Mouse (Mus musculus) hindbrain, postnatal 0 days (tissue): ENCODE measurements around the gene Maml3. TPM values are rescaled to one million over a fixed set of nuclear protein-coding genes. Genes with fewer than 3 reads are reported as not detected.

Experiments used
- ATAC-seq: fragments of 200-750 bp; cut with Nextera tagmentation; 2 replicates; pipeline ENCODE4 v1.8.0; 2017; ENCODE audit warnings: mild to moderate bottlenecking, moderate TSS enrichment, moderate library complexity
- DNase-seq: peaks from one replicate; pipeline ENCODE4 v3.0.0-alpha.2; 2015; ENCODE audit warnings: low spot score
- H3K27ac ChIP-seq: fragments of 300-500 bp; sonication (generic); 2 replicates; pipeline ENCODE4 v1.5.1; 2014; ENCODE audit warnings: mild to moderate bottlenecking
- H3K27me3 ChIP-seq: fragments of 300-500 bp; sonication (generic); 2 replicates; pipeline ENCODE4 v1.6.1; 2014; ENCODE audit warnings: low read length, mixed read lengths; ENCODE audit not compliant: insufficient read depth
- H3K36me3 ChIP-seq: fragments of 300-500 bp; sonication (generic); 2 replicates; pipeline ENCODE4 v1.6.1; 2014; ENCODE audit warnings: low read length, mixed read lengths; ENCODE audit not compliant: insufficient read depth
- H3K4me1 ChIP-seq: fragments of 300-500 bp; sonication (generic); 2 replicates; pipeline ENCODE4 v1.6.1; 2014; ENCODE audit warnings: antibody characterized with exemption, low read length, mixed read lengths; ENCODE audit not compliant: insufficient read depth
- H3K4me2 ChIP-seq: fragments of 300-500 bp; sonication (generic); 2 replicates; pipeline ENCODE4 v1.6.1; 2014; ENCODE audit warnings: low read depth, mild to moderate bottlenecking, low read length, moderate library complexity, mixed read lengths
- H3K4me3 ChIP-seq: fragments of 300-500 bp; sonication (generic); 2 replicates; pipeline ENCODE4 v1.5.1; 2014; ENCODE audit warnings: low read length
- H3K9ac ChIP-seq: fragments of 300-500 bp; sonication (generic); replicated peaks from 2 replicates; pipeline ENCODE4 v1.6.1; 2014; ENCODE audit warnings: mild to moderate bottlenecking, low read length, moderate library complexity, mixed read lengths
- H3K9me3 ChIP-seq: fragments of 300-500 bp; sonication (generic); 2 replicates; pipeline ENCODE4 v1.6.1; 2016; ENCODE audit warnings: low read length, mixed read lengths
- CTCF ChIP-seq: IDR thresholded peaks from 2 replicates; pipeline ENCODE4 v1.5.1; 2016; ENCODE audit warnings: antibody characterized with exemption, control low read depth, low read depth
- WGBS: fragments of 180-500 bp; shearing (Covaris S2); extraction: QIAGEN DNeasy Blood & Tissue Kit; methylation state at CpG from one replicate; pipeline ENCODE4 v1.1.7; 2014; 5-methylcytosine and 5-hydroxymethylcytosine counted together
- polyA plus RNA-seq: library from polyadenylated mRNA; unstranded; fragments of >200 nt; fragmentation: Nextera tagmentation; extraction: Ambion mirVana; gene quantifications from 2 replicates; pipeline ENCODE4 v1.2.1, GENCODE M21; 2015
- total RNA-seq: library from RNA; depleted of rRNA; stranded (reverse); fragments of >200 nt; gene quantifications from 2 replicates; pipeline ENCODE4 v1.2.3, GENCODE M21; 2014

Gene Maml3
- total and polyA plus RNA-seq, 2 experiments from 2014 or later = 4.8 to 18.8 TPM

DNA sequence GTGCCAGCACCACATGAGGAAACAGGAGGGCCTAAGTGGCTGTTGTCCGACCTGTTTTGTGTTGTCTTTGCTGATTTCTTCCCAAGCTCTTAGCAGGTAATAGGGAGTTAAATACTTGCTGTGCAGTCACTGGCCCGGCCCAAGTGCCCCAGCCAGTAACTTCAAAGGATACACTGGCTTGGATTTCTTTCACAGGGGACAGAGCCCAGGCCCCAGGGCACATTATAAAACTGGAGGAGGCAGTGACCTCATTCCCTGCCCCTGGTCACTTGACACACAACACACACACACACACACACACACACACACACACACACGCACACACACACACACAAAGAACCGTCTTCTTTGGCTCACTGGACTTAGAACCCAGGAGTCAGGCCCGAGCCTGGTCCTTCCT, 67.6 kb downstream of the Maml3 start:
- no peaks in the 10 kb centered on the region for H3K4me1 ChIP-seq
- no peak for TF ChIP-seq CTCF

DNA sequence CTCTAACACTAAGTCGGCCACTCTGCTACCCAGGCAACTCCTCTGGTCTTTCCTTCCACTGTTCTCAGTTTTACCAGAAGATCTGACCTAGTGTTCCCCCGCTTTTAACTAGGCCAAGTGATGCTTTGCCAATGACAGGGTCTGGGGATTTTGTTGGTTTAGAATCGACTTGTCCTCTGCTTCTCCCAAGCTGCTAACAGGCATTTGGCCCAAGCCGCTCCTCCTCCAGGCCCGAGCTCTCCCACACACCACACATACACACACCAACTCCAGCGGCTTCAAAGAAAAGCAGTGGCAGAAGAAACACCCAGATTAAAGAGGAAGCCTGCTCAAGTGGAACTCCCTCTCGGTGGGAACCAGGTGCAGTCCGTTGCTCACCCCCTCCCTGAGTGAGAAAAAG, 69.5 kb downstream of the Maml3 start:
- Histone ChIP-seq H3K27ac (no peak overlapping the region), H3K27me3 (no peaks in the 10 kb centered on the region), H3K9ac (no peak overlapping the region), H3K4me3 (no peak overlapping the region), H3K4me2 (no peak overlapping the region), H3K4me1 (no peaks in the 10 kb centered on the region), H3K9me3 (no peaks in the 10 kb centered on the region), H3K36me3 (no peaks in the 10 kb centered on the region)
- WGBS = 40% methylated on average over 8 of the region's 8 CpGs
- ATAC-seq (no peak), DNase-seq (no peak)
- TF ChIP-seq CTCF = no peak

More for the DNA sequence above, 67.6 kb downstream of the Maml3 start:
- Histone ChIP-seq H3K27ac (no peak overlapping the region), H3K9ac (no peak overlapping the region), H3K4me2 (no peak overlapping the region), H3K9me3 (no peaks in the 10 kb centered on the region), H3K27me3 (no peaks in the 10 kb centered on the region), H3K36me3 (no peaks in the 10 kb centered on the region), H3K4me3 (no peak overlapping the region)
- WGBS = 69% methylated on average over 5 of the region's 5 CpGs
- no peak for DNase-seq
- ATAC-seq = no peak

DNA sequence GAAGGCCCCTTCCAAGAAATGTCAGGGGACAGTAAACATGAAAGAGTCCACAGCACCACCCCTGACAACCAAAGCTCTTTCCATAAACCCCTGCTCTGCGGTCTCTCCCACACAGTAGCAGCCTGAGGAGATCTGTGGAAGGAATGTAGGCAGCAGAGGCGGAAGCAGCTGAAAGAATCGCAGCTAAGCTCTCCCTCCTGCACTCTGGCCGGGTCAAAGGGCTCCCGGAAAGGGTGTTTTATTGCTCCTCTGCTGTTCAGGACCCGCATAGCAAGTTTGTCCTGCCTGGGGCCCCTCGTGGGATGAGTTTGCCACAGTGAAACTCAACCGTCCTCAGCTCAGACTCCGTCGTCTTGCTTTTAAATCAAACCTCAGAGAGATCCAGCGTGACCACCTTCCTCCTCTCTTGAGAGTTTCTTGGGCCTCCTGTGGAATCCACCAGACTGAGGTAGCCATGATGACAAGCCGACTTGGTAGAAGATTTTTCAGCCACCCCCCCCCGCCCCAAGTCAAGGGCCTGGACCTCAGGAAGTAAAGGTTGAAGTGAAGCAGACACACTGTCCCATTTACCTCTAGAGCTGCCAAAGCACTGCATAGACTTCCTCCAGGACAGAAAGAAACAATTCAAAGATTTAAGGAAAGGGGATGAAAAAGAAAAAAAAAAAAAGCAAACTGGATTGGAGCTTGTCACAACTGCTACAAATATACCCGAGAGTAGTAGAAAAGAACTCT, 70.9 kb downstream of the Maml3 start:
- Histone ChIP-seq H3K4me3 (no peak overlapping the region), H3K4me2 (no peak overlapping the region), H3K36me3 (no peaks in the 10 kb centered on the region), H3K27ac (no peak overlapping the region), H3K27me3 (no peaks in the 10 kb centered on the region), H3K4me1 (no peaks in the 10 kb centered on the region), H3K9me3 (no peaks in the 10 kb centered on the region), H3K9ac (no peak overlapping the region)
- ATAC-seq = no peak
- DNase-seq = no peak
- no peak for TF ChIP-seq CTCF
- 44% methylated on average over 14 of the region's 14 CpGs for WGBS

DNA sequence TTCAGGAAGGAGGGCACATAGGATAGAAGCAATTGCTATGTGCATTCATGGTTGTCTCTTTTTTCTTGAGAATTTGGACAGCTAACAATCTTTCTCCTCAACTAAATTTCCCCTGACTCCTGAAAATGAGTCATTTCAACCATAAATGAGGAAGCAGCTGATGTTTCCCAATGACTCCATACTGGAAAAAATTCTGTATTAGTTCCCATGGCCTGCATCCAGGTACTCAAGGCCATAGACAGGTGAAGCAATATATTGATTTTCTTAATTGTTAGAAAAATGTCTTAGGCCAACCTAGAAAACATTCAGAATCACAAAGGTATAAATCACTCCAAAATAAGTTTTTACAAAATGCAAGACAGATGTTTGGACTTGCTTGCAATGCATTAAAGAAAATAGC, 73.5 kb downstream of the Maml3 start:
- Histone ChIP-seq H3K4me1 (no peaks in the 10 kb centered on the region; the same call in 1 of the 2 replicates), H3K36me3 (no peaks in the 10 kb centered on the region), H3K9ac (no peak overlapping the region), H3K27ac (no peak overlapping the region), H3K4me3 (no peak overlapping the region), H3K4me2 (no peak overlapping the region), H3K27me3 (no peaks in the 10 kb centered on the region), H3K9me3 (no peaks in the 10 kb centered on the region)
- TF ChIP-seq CTCF = no peak
- DNase-seq (no peak), ATAC-seq (no peak)

DNA sequence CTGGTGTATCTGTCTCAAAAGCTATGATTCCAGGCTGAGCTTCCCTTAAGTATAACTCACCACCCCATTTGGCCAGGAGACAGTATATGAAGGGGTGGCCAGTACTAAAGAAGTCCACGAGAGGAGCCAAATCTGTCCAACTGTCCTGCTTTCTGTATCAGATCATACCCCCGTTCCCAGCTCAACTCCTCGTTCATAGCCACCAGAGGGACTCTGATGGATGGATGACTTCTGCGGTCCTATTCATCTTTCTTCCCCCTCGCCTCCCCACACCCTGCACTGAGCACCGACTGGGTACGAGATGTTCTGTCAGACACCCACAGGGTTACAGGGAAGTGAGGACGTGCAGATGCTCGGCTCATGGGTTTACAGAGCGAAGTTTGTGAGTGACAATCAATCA, 74.8 kb downstream of the Maml3 start:
- Histone ChIP-seq H3K27ac (peak overlapping the region; percentile 27; the same call in 1 of the 2 replicates), H3K4me1 (no peaks in the 10 kb centered on the region; the same call in 1 of the 2 replicates), H3K27me3 (no peaks in the 10 kb centered on the region), H3K4me3 (0 out of 2 replicates have a peak overlapping the region, but pooled peaks have one; percentile 4), H3K36me3 (no peaks in the 10 kb centered on the region), H3K9me3 (no peaks in the 10 kb centered on the region), H3K9ac (no peak overlapping the region), H3K4me2 (peak overlapping the region; percentile 31)
- ATAC-seq (peak; percentile 50), DNase-seq (peak; percentile 16)
- TF ChIP-seq CTCF = peak; percentile 47
- 51% methylated on average over 10 of the region's 10 CpGs for WGBS

DNA sequence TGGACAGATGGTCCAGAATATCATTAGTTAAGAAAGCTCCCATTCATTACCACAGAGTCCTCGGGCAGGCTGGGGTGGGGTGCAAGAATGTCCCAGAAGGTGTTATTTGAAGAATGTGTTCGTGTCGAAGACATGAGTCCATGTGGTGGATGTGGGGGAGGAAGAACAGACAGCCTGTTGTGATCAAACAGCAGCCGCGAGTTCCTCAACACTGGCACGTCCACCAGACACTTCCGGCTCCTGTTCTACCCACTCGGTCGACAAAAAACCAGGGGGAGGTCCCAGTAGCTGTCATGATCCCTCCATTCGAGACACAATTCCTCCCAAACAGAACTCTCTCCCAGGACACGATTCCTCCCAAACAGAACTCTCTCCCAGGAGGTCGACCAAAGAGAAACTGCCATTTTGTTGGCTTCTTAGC, 75.2 kb downstream of the Maml3 start:
- Histone ChIP-seq H3K9me3 (no peaks in the 10 kb centered on the region), H3K4me1 (no peaks in the 10 kb centered on the region; the same call in 1 of the 2 replicates), H3K36me3 (no peaks in the 10 kb centered on the region), H3K9ac (no peak overlapping the region), H3K4me2 (peak overlapping the region; percentile 31), H3K4me3 (peak overlapping the region; percentile 4; the same call in 1 of the 2 replicates), H3K27me3 (no peaks in the 10 kb centered on the region), H3K27ac (peak overlapping the region; percentile 27; the same call in 1 of the 2 replicates)
- 38% methylated on average over 12 of the region's 12 CpGs for WGBS
- TF ChIP-seq CTCF = no peak
- ATAC-seq = peak; percentile 41; the same call in 1 of the 2 replicates
- DNase-seq = peak; percentile 22

DNA sequence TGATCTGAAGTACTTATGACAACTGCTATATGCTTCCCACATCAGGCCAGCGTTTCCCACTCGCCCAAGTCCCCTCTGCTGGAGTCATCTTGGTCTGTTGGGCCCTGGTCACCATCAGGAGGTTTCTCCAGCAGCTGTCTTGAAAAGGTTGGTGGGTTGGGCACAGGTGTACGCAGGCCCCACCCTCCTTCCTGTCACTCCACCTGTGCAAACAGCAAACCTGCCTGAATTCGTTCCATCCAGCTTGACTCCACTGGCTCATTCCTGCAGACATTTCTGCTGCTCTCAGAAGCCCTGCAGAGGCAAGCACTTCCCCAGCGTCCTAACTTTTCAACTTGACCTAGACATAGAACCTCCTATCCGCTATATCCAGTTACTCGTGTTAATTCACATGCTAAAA, 76.9 kb downstream of the Maml3 start:
- no peak for TF ChIP-seq CTCF
- ATAC-seq (no peak), DNase-seq (no peak)
- Histone ChIP-seq H3K36me3 (no peaks in the 10 kb centered on the region), H3K4me3 (no peak overlapping the region), H3K4me1 (no peaks in the 10 kb centered on the region; the same call in 1 of the 2 replicates), H3K27me3 (no peaks in the 10 kb centered on the region), H3K9ac (no peak overlapping the region), H3K27ac (no peak overlapping the region), H3K4me2 (no peak overlapping the region), H3K9me3 (no peaks in the 10 kb centered on the region)
- 75% methylated on average over 7 of the region's 7 CpGs for WGBS
